Mouse (Mus musculus) liver, postnatal 0 days (tissue): Measurements from ENCODE around the gene Celf5. TPM values are rescaled to one million over a fixed set of nuclear protein-coding genes. Genes with fewer than 3 reads are reported as not detected.

ENCODE experiments used
- ATAC-seq: fragments of 200-750 bp; cut with Nextera tagmentation; 2 replicates; pipeline ENCODE4 v1.8.0; 2017; ENCODE audit warnings: mild to moderate bottlenecking, moderate library complexity
- DNase-seq: peaks from one replicate; pipeline ENCODE4 v3.0.0-alpha.2; 2016
- H3K27ac ChIP-seq: fragments of 300-500 bp; sonication (generic); 2 replicates; pipeline ENCODE4 v1.5.1; 2014; ENCODE audit warnings: antibody characterized with exemption, moderate library complexity, mild to moderate bottlenecking, low read depth
- H3K27me3 ChIP-seq: fragments of 300-500 bp; sonication (generic); 2 replicates; pipeline ENCODE4 v1.6.1; 2014; ENCODE audit warnings: low read length, control low read depth, mixed read lengths; ENCODE audit not compliant: insufficient read depth
- H3K36me3 ChIP-seq: fragments of 300-500 bp; sonication (generic); replicated peaks from 2 replicates; pipeline ENCODE4 v1.6.1; 2014; ENCODE audit warnings: mild to moderate bottlenecking, control low read depth, low read length, moderate library complexity, mixed read lengths; ENCODE audit not compliant: insufficient read depth
- H3K4me1 ChIP-seq: fragments of 300-500 bp; sonication (generic); 2 replicates; pipeline ENCODE4 v1.6.1; 2014; ENCODE audit warnings: antibody characterized with exemption, mild to moderate bottlenecking, control low read depth; ENCODE audit not compliant: insufficient read depth
- H3K4me2 ChIP-seq: fragments of 300-500 bp; sonication (generic); 2 replicates; pipeline ENCODE4 v1.6.1; 2014; ENCODE audit warnings: low read depth, mild to moderate bottlenecking, low read length, moderate library complexity, mixed read lengths
- H3K4me3 ChIP-seq: fragments of 300-500 bp; sonication (generic); 2 replicates; pipeline ENCODE4 v1.5.1; 2014; ENCODE audit warnings: low read depth, low read length
- H3K9ac ChIP-seq: fragments of 300-500 bp; sonication (generic); replicated peaks from 2 replicates; pipeline ENCODE4 v1.6.1; 2014; ENCODE audit warnings: mild to moderate bottlenecking, moderate library complexity
- H3K9me3 ChIP-seq: fragments of 300-500 bp; sonication (generic); 2 replicates; pipeline ENCODE4 v1.6.1; 2016; ENCODE audit warnings: mild to moderate bottlenecking, control low read depth, low read length, mixed read lengths
- CTCF ChIP-seq: sonication (generic); IDR thresholded peaks from 2 replicates; pipeline ENCODE4 v1.5.1; 2016; ENCODE audit warnings: antibody characterized with exemption, low read depth
- EP300 ChIP-seq: IDR thresholded peaks from 2 replicates; pipeline ENCODE4 v1.6.1; 2016; ENCODE audit warnings: antibody characterized with exemption, low read depth, mild to moderate bottlenecking
- WGBS: fragments of 180-500 bp; shearing (Covaris S2); extraction: QIAGEN DNeasy Blood & Tissue Kit; methylation state at CpG from one replicate; pipeline ENCODE4 v1.1.7; 2014; ENCODE audit not compliant: insufficient replicate concordance; 5-methylcytosine and 5-hydroxymethylcytosine counted together
- polyA plus RNA-seq: library from polyadenylated mRNA; unstranded; fragments of >200 nt; fragmentation: Nextera tagmentation; extraction: Ambion mirVana; gene quantifications from 2 replicates; pipeline ENCODE4 v1.2.1, GENCODE M21; 2015

The Celf5 gene
- polyA plus RNA-seq, 1 experiment from 2014 or later = not detected

DNA sequence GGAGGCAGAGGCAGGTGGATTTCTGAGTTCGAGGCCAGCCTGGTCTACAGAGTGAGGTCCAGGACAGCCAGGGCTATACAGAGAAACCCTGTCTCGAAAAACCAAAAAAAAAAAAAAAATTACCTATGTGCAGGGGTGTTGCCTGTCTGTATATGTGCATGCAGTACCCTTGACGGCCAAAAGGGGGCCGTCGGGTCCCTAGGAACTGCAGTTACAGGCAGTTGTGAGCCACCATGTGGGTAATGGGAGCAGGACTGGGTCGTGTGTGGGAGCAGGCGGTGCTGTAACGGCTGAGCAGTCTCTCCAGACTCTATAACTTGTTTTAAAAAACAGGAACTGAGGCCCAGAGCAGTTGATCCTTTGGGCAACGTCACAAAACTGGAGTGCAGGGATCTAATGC lies 1.5 kb upstream of the Celf5 start:
- H3K36me3 ChIP-seq = peaks cover 26% of the 10 kb centered on the region
- H3K4me1 ChIP-seq = peaks cover 7% of the 10 kb centered on the region
- DNase-seq (peak; percentile 60), ATAC-seq (0 out of 2 replicates have a peak, but pooled peaks have one; percentile 33)
- H3K27ac ChIP-seq = no peak overlapping the region
- H3K9ac ChIP-seq = no peak overlapping the region
- 14% methylated on average over 9 of the region's 9 CpGs for WGBS
- no peaks in the 10 kb centered on the region for H3K9me3 ChIP-seq
- peak; percentile 70 for TF ChIP-seq CTCF
- TF ChIP-seq EP300 = no peak
- H3K27me3 ChIP-seq = peaks cover 25% of the 10 kb centered on the region
- H3K4me2 ChIP-seq = no peak overlapping the region
- H3K4me3 ChIP-seq = no peak overlapping the region

DNA sequence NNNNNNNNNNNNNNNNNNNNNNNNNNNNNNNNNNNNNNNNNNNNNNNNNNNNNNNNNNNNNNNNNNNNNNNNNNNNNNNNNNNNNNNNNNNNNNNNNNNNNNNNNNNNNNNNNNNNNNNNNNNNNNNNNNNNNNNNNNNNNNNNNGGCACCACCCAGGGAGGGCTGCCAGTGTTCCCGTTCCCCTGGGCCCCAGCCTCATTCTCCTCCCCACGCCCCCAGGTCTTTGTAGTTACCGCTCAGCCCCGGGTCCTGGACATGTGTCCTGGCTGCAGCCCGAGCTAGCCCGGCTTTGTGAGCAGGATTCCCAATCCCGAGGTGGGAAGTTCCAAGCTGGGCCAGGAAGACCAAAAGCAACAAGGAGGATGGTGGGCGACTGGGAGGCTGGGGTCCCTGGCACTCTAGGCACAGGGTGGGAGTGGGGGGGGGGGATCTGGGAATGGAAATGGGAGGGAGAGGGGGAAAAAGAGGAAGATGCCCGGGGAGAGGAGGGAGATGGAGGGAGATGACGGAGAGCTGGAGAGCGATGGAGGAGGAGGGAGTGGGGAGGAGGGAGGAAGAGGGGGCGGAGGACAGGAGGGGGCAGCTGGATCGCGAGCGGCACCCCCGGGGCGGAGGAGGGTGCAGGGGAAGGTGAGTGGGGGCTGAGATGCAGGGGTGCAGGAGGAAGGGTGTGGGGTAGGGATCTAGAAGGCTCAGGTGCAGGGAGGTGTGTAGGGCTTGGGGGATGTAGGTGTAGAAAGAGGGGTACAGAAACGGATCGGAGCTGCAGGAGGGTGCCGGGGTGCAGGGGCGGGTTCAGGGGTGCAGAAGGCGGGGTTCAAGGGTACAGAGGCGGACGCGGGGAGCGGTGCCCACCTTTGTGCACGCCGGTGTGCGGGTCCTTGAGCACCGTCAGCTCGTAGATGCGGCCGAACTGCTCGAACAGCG lies 640 bp downstream of the Celf5 start:
- Histone ChIP-seq H3K9ac (no peak overlapping the region), H3K4me1 (peaks cover 7% of the 10 kb centered on the region), H3K4me2 (peak overlapping the region; percentile 75), H3K36me3 (peaks cover 5% of the 10 kb centered on the region), H3K9me3 (no peaks in the 10 kb centered on the region), H3K27ac (no peak overlapping the region), H3K27me3 (peaks cover 36% of the 10 kb centered on the region), H3K4me3 (peak overlapping the region; percentile 39)
- DNase-seq (no peak), ATAC-seq (0 out of 2 replicates have a peak, but pooled peaks have one; percentile 4)
- TF ChIP-seq EP300 = no peak
- WGBS = 6% methylated on average over 33 of the region's 35 CpGs

DNA sequence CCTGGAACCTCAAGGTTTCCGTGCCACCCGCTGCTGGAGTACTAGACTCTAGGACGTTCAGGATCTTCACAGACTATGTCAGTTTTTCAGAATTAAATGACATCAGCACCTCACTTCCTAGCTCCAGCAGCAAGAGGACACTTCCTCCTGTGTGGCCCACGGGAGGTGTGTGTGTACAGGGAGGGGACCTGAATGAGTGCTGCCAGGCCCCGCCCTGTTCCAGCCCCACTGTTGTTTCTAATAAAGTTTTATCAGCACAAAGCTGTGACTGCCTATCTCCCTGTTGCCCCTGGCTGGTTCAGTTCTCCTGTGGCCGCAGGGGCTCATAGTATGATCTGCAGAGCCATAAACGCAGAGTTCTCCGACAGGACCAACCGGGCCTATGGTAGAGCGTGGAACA lies 8.0 kb downstream of the Celf5 start:
- DNase-seq = no peak
- Histone ChIP-seq H3K4me2 (no peak overlapping the region), H3K36me3 (no peaks in the 10 kb centered on the region), H3K27me3 (peaks cover 68% of the 10 kb centered on the region), H3K4me3 (no peak overlapping the region), H3K9ac (no peak overlapping the region), H3K9me3 (no peaks in the 10 kb centered on the region), H3K27ac (no peak overlapping the region), H3K4me1 (no peaks in the 10 kb centered on the region)
- WGBS = 67% methylated on average over 10 of the region's 10 CpGs
- TF ChIP-seq CTCF = no peak
- no peak for TF ChIP-seq EP300
- ATAC-seq = no peak

DNA sequence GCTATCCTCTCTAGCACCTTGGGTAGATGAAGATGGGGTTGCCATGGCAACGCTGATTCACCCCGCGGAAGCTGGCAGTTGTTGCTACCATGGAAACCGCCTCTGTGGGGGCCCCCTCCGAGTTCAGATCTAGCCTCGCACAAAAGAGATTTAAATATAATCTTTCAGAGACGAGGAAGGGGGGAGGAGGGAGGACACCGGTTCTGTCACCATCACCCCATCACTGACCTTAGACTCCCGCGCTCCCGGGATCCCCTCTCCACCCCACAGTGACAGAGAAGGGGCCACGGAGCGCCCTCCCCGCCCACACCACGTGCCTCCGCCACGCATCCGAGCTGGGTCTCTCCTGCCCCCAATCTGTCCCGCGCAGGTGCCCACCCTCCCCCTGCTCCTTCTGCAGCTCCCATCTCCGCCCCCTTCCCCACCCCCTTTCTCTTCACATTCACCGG lies 9.5 kb downstream of the Celf5 start:
- H3K27me3 ChIP-seq = peaks cover 70% of the 10 kb centered on the region
- ATAC-seq = no peak
- DNase-seq = no peak
- no peak overlapping the region for H3K27ac ChIP-seq
- TF ChIP-seq CTCF (no peak), EP300 (no peak)
- no peak overlapping the region for H3K4me3 ChIP-seq
- WGBS = 3% methylated on average over 21 of the region's 22 CpGs
- no peaks in the 10 kb centered on the region for H3K4me1 ChIP-seq
- no peaks in the 10 kb centered on the region for H3K9me3 ChIP-seq
- H3K9ac ChIP-seq = no peak overlapping the region
- no peaks in the 10 kb centered on the region for H3K36me3 ChIP-seq
- H3K4me2 ChIP-seq = no peak overlapping the region

DNA sequence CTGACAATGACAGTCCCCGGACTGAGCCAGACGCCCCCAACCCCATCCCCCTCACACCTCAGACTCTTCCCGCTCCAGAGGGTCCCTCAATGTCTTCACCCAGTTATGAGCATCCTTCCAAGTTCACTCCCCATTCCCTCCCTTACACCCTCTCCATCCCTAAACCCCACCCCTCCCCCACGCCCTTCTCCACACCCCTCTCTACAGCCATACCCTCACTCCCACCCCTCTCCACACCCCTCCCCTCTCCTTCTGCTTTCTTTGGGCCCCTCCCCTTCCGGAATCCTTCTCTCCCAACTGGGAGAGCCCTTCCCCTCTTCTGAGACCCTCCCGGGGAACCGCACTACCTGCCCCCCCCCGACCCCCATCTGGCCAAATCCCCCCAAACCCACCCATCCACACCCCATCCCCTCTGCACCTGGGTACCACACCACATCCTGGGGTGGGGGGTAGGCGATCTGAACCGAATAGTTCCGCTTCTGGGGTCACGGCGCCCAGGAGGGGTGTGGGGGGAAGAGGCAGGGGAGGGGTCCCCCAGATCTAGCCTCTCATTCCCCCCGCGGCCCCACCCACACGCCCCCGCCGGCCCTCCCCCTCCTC lies 10.0 kb downstream of the Celf5 start:
- no peaks in the 10 kb centered on the region for H3K36me3 ChIP-seq
- H3K4me3 ChIP-seq = no peak overlapping the region
- WGBS = 3% methylated on average over 14 of the region's 18 CpGs
- ATAC-seq (no peak), DNase-seq (no peak)
- no peak overlapping the region for H3K9ac ChIP-seq
- TF ChIP-seq CTCF (no peak), EP300 (no peak)
- no peaks in the 10 kb centered on the region for H3K9me3 ChIP-seq
- peaks cover 65% of the 10 kb centered on the region for H3K27me3 ChIP-seq
- no peak overlapping the region for H3K27ac ChIP-seq
- no peaks in the 10 kb centered on the region for H3K4me1 ChIP-seq
- no peak overlapping the region for H3K4me2 ChIP-seq

DNA sequence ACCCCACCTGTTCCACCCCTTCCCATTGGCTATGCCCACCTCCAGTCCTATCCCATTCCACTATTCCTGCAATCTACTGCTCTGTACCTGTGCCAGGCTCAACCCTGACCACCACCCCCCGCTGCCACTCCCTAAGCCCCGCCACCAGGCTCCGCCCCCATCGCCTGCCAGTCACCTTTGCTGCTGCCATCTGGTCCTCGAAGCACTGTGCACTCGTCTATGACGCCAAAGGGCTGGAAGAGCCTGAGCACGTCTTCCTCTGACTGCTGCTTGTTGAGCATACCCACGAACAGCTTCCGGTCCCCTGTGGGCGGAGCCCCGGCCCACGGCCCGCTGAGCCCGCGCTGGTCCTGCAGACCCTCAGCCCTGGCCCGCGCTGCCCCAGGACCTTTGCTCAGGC lies 12.1 kb downstream of the Celf5 start:
- H3K4me2 ChIP-seq = no peak overlapping the region
- DNase-seq = no peak
- no peak for TF ChIP-seq EP300
- no peak for TF ChIP-seq CTCF
- whole genome bisulfite sequencing = 25% methylated on average over 18 of the region's 18 CpGs
- peaks cover 52% of the 10 kb centered on the region for H3K27me3 ChIP-seq
- H3K36me3 ChIP-seq = no peaks in the 10 kb centered on the region
- ATAC-seq = no peak
- H3K9me3 ChIP-seq = no peaks in the 10 kb centered on the region
- no peak overlapping the region for H3K9ac ChIP-seq
- no peak overlapping the region for H3K4me3 ChIP-seq
- H3K27ac ChIP-seq = no peak overlapping the region
- H3K4me1 ChIP-seq = no peaks in the 10 kb centered on the region
